Mouse (Mus musculus) neural tube, embryonic 12.5 days (tissue): ENCODE results near the gene Hcar2. TPM values are rescaled to one million over a fixed set of nuclear protein-coding genes. Genes with fewer than 3 reads are reported as not detected.
A peak's percentile ranks its signal among the peaks of the same experiment; 100 is the strongest.

Source experiments
- ATAC-seq: fragments of 200-750 bp; cut with Nextera tagmentation; 2 replicates; pipeline ENCODE4 v1.8.0; 2017; ENCODE audit warnings: low read depth, mild to moderate bottlenecking, moderate TSS enrichment, moderate library complexity; ENCODE audit not compliant: low FRiP score
- H3K27ac ChIP-seq: fragments of 300-500 bp; sonication (generic); 2 replicates; pipeline ENCODE4 v1.5.1; 2016
- H3K27me3 ChIP-seq: fragments of 300-500 bp; sonication (generic); replicated peaks from 2 replicates; pipeline ENCODE4 v1.6.1; 2016; ENCODE audit warnings: mild to moderate bottlenecking
- H3K36me3 ChIP-seq: fragments of 300-500 bp; sonication (generic); 2 replicates; pipeline ENCODE4 v1.6.1; 2016; ENCODE audit warnings: mild to moderate bottlenecking
- H3K4me1 ChIP-seq: fragments of 300-500 bp; sonication (generic); 2 replicates; pipeline ENCODE4 v1.6.1; 2016
- H3K4me2 ChIP-seq: fragments of 300-500 bp; sonication (generic); replicated peaks from 2 replicates; pipeline ENCODE4 v1.6.1; 2016; ENCODE audit warnings: mild to moderate bottlenecking
- H3K4me3 ChIP-seq: fragments of 300-500 bp; sonication (generic); 2 replicates; pipeline ENCODE4 v1.5.1; 2016
- H3K9ac ChIP-seq: fragments of 300-500 bp; sonication (generic); 2 replicates; pipeline ENCODE4 v1.6.1; 2016; ENCODE audit warnings: mild to moderate bottlenecking
- H3K9me3 ChIP-seq: fragments of 300-500 bp; sonication (generic); 2 replicates; pipeline ENCODE4 v1.6.1; 2016; ENCODE audit warnings: mild to moderate bottlenecking
- WGBS: fragments of 180-500 bp; shearing (Covaris S2); methylation state at CpG from one replicate; pipeline ENCODE4 v1.1.7; 2016; 5-methylcytosine and 5-hydroxymethylcytosine counted together
- polyA plus RNA-seq: library from polyadenylated mRNA; unstranded; fragments of >200 nt; fragmentation: Nextera tagmentation; extraction: Ambion mirVana; gene quantifications from 2 replicates; pipeline ENCODE4 v1.2.1, GENCODE M21; 2016

Hcar2 gene
- polyA plus RNA-seq: not detected in 2 replicates

GRCm38 (mm10) chr5:123865365-123865764 is at the start of gene Hcar2:
Gene Hcar2 (minus strand): TSS chr5:123865499.
- no peak for ATAC-seq
- WGBS: 86% methylated on average over 12 of the region's 12 CpGs
- H3K4me1 ChIP-seq: no peaks in the 10 kb centered on the region
- H3K4me3 ChIP-seq: no peak within 1 kb of the TSS
- H3K9me3 ChIP-seq: no peaks in the 10 kb centered on the region
- H3K4me2 ChIP-seq: no peak within 1 kb of the TSS
- H3K36me3 ChIP-seq: no peaks in the 10 kb centered on the region
- no peak within 1 kb of the TSS for H3K9ac ChIP-seq
- H3K27me3 ChIP-seq: no peaks in the 10 kb centered on the region
- no peak within 1 kb of the TSS for H3K27ac ChIP-seq

GRCm38 (mm10) chr5:123914852-123915251 is 49.6 kb upstream of the Hcar2 start:
- no peak overlapping the region for H3K27ac ChIP-seq
- no peaks in the 10 kb centered on the region for H3K4me1 ChIP-seq
- WGBS: 96% methylated on average over 3 of the region's 3 CpGs
- ATAC-seq: no peak
- no peaks in the 10 kb centered on the region for H3K9me3 ChIP-seq
- H3K27me3 ChIP-seq: no peaks in the 10 kb centered on the region
- H3K9ac ChIP-seq: no peak overlapping the region
- H3K36me3 ChIP-seq: peaks cover 79% of the 10 kb centered on the region
- no peak overlapping the region for H3K4me2 ChIP-seq
- no peak overlapping the region for H3K4me3 ChIP-seq

GRCm38 (mm10) chr5:123907631-123907977 is 42.3 kb upstream of the Hcar2 start:
- ATAC-seq: no peak; the same call in 1 of the 2 replicates
- Histone ChIP-seq H3K4me1 (peaks cover 19% of the 10 kb centered on the region), H3K4me3 (peak overlapping the region; percentile 73), H3K4me2 (peak overlapping the region; percentile 88), H3K27ac (no peak overlapping the region), H3K36me3 (peaks cover 41% of the 10 kb centered on the region), H3K9me3 (no peaks in the 10 kb centered on the region), H3K9ac (peak overlapping the region; percentile 97), H3K27me3 (no peaks in the 10 kb centered on the region)
- WGBS: 5% methylated on average over 10 of the region's 10 CpGs

- H3K4me1 ChIP-seq: peaks cover 19% of the 10 kb centered on the region
- H3K27ac ChIP-seq: peak within 1 kb of the TSS; percentile 29; the same call in 1 of the 2 replicates
- H3K4me2 ChIP-seq: peak within 1 kb of the TSS; percentile 88
- ATAC-seq: peak; percentile 93
- no peaks in the 10 kb centered on the region for H3K9me3 ChIP-seq
- H3K27me3 ChIP-seq: no peaks in the 10 kb centered on the region
- WGBS: under 1% methylated on average over 56 of the region's 61 CpGs
- peak within 1 kb of the TSS; percentile 73 for H3K4me3 ChIP-seq
- peak within 1 kb of the TSS; percentile 97 for H3K9ac ChIP-seq
- H3K36me3 ChIP-seq: peaks cover 37% of the 10 kb centered on the region
Measured at GRCm38 (mm10) chr5:123906976-123907630, 41.8 kb upstream of the Hcar2 start, which contains the start of gene Denr. Gene Denr (plus strand): TSS chr5:123907175.

- H3K27me3 ChIP-seq: no peaks in the 10 kb centered on the region
- H3K4me2 ChIP-seq: peak overlapping the region; percentile 88
- H3K9me3 ChIP-seq: no peaks in the 10 kb centered on the region
- ATAC-seq: no peak
- H3K9ac ChIP-seq: no peak overlapping the region; the same call in 1 of the 2 replicates
- H3K36me3 ChIP-seq: peaks cover 30% of the 10 kb centered on the region
- H3K4me1 ChIP-seq: peaks cover 19% of the 10 kb centered on the region
- H3K27ac ChIP-seq: no peak overlapping the region
- WGBS: 76% methylated on average over 17 of the region's 17 CpGs
- peak overlapping the region; percentile 73; the same call in 1 of the 2 replicates for H3K4me3 ChIP-seq
Measured at GRCm38 (mm10) chr5:123906146-123906975, 41.1 kb upstream of the Hcar2 start.

GRCm38 (mm10) chr5:123904059-123904672 is 38.9 kb upstream of the Hcar2 start:
- no peak overlapping the region for H3K9ac ChIP-seq
- H3K27ac ChIP-seq: no peak overlapping the region
- no peaks in the 10 kb centered on the region for H3K9me3 ChIP-seq
- WGBS: 74% methylated on average over 11 of the region's 11 CpGs
- no peak overlapping the region for H3K4me3 ChIP-seq
- no peak overlapping the region for H3K4me2 ChIP-seq
- peaks cover 10% of the 10 kb centered on the region for H3K36me3 ChIP-seq
- H3K4me1 ChIP-seq: peaks cover 17% of the 10 kb centered on the region
- no peaks in the 10 kb centered on the region for H3K27me3 ChIP-seq
- no peak for ATAC-seq

GRCm38 (mm10) chr5:123897352-123897751 is 32.1 kb upstream of the Hcar2 start:
- Histone ChIP-seq H3K27ac (no peak overlapping the region), H3K9me3 (no peaks in the 10 kb centered on the region), H3K4me3 (no peak overlapping the region), H3K9ac (no peak overlapping the region), H3K36me3 (no peaks in the 10 kb centered on the region), H3K4me1 (no peaks in the 10 kb centered on the region), H3K27me3 (no peaks in the 10 kb centered on the region), H3K4me2 (no peak overlapping the region)
- 84% methylated on average over 13 of the region's 13 CpGs for WGBS
- ATAC-seq: no peak

GRCm38 (mm10) chr5:123896395-123896794 is 31.1 kb upstream of the Hcar2 start:
- no peaks in the 10 kb centered on the region for H3K27me3 ChIP-seq
- no peak overlapping the region for H3K27ac ChIP-seq
- no peaks in the 10 kb centered on the region for H3K4me1 ChIP-seq
- H3K4me2 ChIP-seq: no peak overlapping the region
- H3K36me3 ChIP-seq: no peaks in the 10 kb centered on the region
- H3K9me3 ChIP-seq: no peaks in the 10 kb centered on the region
- H3K4me3 ChIP-seq: no peak overlapping the region
- no peak for ATAC-seq
- 90% methylated on average over 11 of the region's 11 CpGs for whole genome bisulfite sequencing
- no peak overlapping the region for H3K9ac ChIP-seq

GRCm38 (mm10) chr5:123893520-123893919 is 28.2 kb upstream of the Hcar2 start:
- Histone ChIP-seq H3K4me3 (no peak overlapping the region), H3K9ac (no peak overlapping the region), H3K9me3 (no peaks in the 10 kb centered on the region), H3K36me3 (no peaks in the 10 kb centered on the region), H3K4me2 (no peak overlapping the region), H3K4me1 (no peaks in the 10 kb centered on the region), H3K27me3 (no peaks in the 10 kb centered on the region), H3K27ac (no peak overlapping the region)
- 95% methylated on average over 5 of the region's 5 CpGs for WGBS
- ATAC-seq: no peak

GRCm38 (mm10) chr5:123891669-123892068 is 26.4 kb upstream of the Hcar2 start:
- no peak overlapping the region for H3K4me2 ChIP-seq
- H3K36me3 ChIP-seq: no peaks in the 10 kb centered on the region
- H3K9me3 ChIP-seq: no peaks in the 10 kb centered on the region
- WGBS: 54% methylated on average over 6 of the region's 6 CpGs
- no peak for ATAC-seq
- H3K4me3 ChIP-seq: no peak overlapping the region
- H3K27ac ChIP-seq: no peak overlapping the region
- no peak overlapping the region for H3K9ac ChIP-seq
- H3K27me3 ChIP-seq: no peaks in the 10 kb centered on the region
- H3K4me1 ChIP-seq: no peaks in the 10 kb centered on the region

GRCm38 (mm10) chr5:123890987-123891386 is 25.7 kb upstream of the Hcar2 start:
- H3K36me3 ChIP-seq: no peaks in the 10 kb centered on the region
- ATAC-seq: no peak
- H3K4me1 ChIP-seq: no peaks in the 10 kb centered on the region
- no peak overlapping the region for H3K9ac ChIP-seq
- H3K4me2 ChIP-seq: no peak overlapping the region
- no peak overlapping the region for H3K27ac ChIP-seq
- no peak overlapping the region for H3K4me3 ChIP-seq
- no peaks in the 10 kb centered on the region for H3K9me3 ChIP-seq
- 81% methylated on average over 5 of the region's 5 CpGs for WGBS
- no peaks in the 10 kb centered on the region for H3K27me3 ChIP-seq

GRCm38 (mm10) chr5:123890312-123890711 is 25.0 kb upstream of the Hcar2 start:
- no peak for ATAC-seq
- no peaks in the 10 kb centered on the region for H3K27me3 ChIP-seq
- WGBS: 73% methylated on average over 2 of the region's 2 CpGs

More at GRCm38 (mm10) chr5:123890312-123890711, 25.0 kb upstream of the Hcar2 start:
- Histone ChIP-seq H3K27ac (no peak overlapping the region), H3K9ac (no peak overlapping the region), H3K9me3 (no peaks in the 10 kb centered on the region), H3K4me2 (no peak overlapping the region), H3K36me3 (no peaks in the 10 kb centered on the region), H3K4me3 (no peak overlapping the region), H3K4me1 (no peaks in the 10 kb centered on the region)
